Mouse (Mus musculus): ENCODE measurements around the gene Nusap1. TPM values are rescaled to one million over a fixed set of nuclear protein-coding genes. Genes with fewer than 3 reads are reported as not detected.
"Not testable (repeated sequence)": the region's sequence is repeated elsewhere in the genome, so short reads cannot be mapped to it uniquely, and the experiment has no call there.

Nusap1 gene
- polyA plus RNA-seq, 1 experiment = 6.5 TPM

DNA sequence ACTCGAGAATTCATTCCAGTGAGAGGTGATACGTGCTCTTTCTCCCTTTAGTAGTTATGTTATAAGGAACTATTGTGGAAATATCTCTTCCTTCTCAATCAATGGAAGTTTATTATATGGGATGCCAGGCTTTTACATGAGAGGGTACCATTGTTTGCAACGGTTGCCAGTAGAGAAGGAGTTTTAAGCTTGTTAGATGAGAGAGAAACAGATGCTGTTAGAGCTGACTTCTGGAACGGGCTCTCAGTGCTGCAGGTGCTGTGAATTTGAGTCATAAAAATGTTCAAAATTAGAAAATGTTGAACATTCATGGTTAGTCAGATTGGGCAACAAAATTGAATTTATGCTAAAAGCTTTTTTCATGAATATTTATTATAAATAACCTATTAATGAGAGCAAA, 17.1 kb upstream of the Nusap1 start:
- no peak for TF ChIP-seq CEBPB (IDR thresholded peaks at IDR 0.05; ENCODE audit: low read depth)
- no peak for TF ChIP-seq MYOD1 (IDR thresholded peaks at IDR 0.05; ENCODE audit: control insufficient read depth, insufficient read length, low read depth)
- no peak for TF ChIP-seq FOSL1 (IDR thresholded peaks at IDR 0.05; ENCODE audit: insufficient read depth, low read length, poor library complexity, severe bottlenecking)
- no peak for TF ChIP-seq CTCF (IDR thresholded peaks at IDR 0.05; ENCODE audit: control insufficient read depth, insufficient read depth, insufficient read length)
- no peak for TF ChIP-seq MAX (IDR thresholded peaks at IDR 0.05)
- TF ChIP-seq USF1 (IDR thresholded peaks at IDR 0.05; ENCODE audit: low read depth) = no peak
- TF ChIP-seq MYOG (IDR thresholded peaks at IDR 0.05; ENCODE audit: control insufficient read depth, extremely low read depth, insufficient read length) = no peak
- H3K36me3 ChIP-seq (ENCODE audit: control insufficient read depth, insufficient read depth) = peaks cover 93% of the 10 kb centered on the region

DNA sequence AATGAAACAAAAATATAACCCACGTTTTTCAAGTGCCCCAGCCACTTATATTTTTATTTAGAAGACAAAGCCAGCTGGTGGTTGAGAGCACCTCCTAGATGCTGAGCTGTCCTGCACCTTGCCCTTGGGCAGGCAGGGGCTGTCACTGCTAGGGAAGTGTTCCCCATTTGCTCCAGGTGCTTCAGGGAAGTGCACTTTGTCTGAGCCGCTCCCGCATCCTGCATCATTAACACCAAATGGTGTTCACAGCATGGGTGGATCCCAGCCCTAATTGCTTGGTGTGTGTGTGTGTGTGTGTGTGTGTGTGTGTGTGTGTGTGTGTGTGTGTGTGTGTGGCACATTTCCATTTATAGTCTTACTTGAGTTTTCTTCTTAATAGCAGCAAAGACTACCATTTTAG, 16.5 kb upstream of the Nusap1 start:
- H3K79me3 ChIP-seq (ENCODE audit: low read depth) = peaks cover 21% of the 10 kb centered on the region
- not testable (repeated sequence) for H3K27me3 ChIP-seq (ENCODE audit: control insufficient read depth, insufficient read depth, insufficient read length); H3ac ChIP-seq (ENCODE audit: control insufficient read depth, insufficient read length, low read depth); H3K4me3 ChIP-seq (ENCODE audit: insufficient read depth, poor library complexity, severe bottlenecking)
- peaks cover 93% of the 10 kb centered on the region for H3K36me3 ChIP-seq (ENCODE audit: control insufficient read depth, insufficient read depth)
- peaks cover 81% of the 10 kb centered on the region for H3K79me2 ChIP-seq (ENCODE audit: control insufficient read depth, insufficient read depth)

More for the DNA sequence above, 17.1 kb upstream of the Nusap1 start:
- no peak overlapping the region for H3K4me3 ChIP-seq (ENCODE audit: insufficient read depth, poor library complexity, severe bottlenecking)
- peaks cover 23% of the 10 kb centered on the region for H3K79me3 ChIP-seq (ENCODE audit: low read depth)
- no peaks in the 10 kb centered on the region for H3K27me3 ChIP-seq (ENCODE audit: control insufficient read depth, insufficient read depth, insufficient read length)
- no peak overlapping the region for H3ac ChIP-seq (ENCODE audit: control insufficient read depth, insufficient read length, low read depth)
- peaks cover 86% of the 10 kb centered on the region for H3K79me2 ChIP-seq (ENCODE audit: control insufficient read depth, insufficient read depth)

DNA sequence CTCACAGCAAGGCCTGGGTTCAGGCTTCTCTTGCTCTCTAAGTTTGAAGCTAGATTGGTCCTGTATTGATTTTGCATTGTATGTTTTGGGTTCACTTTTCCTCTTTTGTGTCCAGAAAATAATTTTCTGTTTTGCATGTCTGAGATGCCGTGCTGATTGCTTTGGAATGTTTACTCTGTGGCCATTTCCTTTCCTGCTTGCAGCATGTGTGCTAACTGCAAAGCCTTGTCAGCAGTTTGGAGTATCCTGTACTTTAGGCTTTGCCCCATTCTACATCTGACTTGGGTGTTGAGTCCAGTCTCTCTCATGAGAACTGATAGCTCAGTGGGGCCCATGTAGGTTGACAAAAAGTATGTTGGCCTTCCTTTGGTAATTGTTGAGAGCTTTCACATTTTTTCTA, 15.6 kb upstream of the Nusap1 start:
- peaks cover 76% of the 10 kb centered on the region for H3K79me2 ChIP-seq (ENCODE audit: control insufficient read depth, insufficient read depth)
- TF ChIP-seq USF1 (IDR thresholded peaks at IDR 0.05; ENCODE audit: low read depth) (no peak), MYOD1 (IDR thresholded peaks at IDR 0.05; ENCODE audit: control insufficient read depth, insufficient read length, low read depth) (no peak), FOSL1 (IDR thresholded peaks at IDR 0.05; ENCODE audit: insufficient read depth, low read length, poor library complexity, severe bottlenecking) (no peak), MAX (IDR thresholded peaks at IDR 0.05) (no peak), MYOG (IDR thresholded peaks at IDR 0.05; ENCODE audit: control insufficient read depth, extremely low read depth, insufficient read length) (no peak), CTCF (IDR thresholded peaks at IDR 0.05; ENCODE audit: control insufficient read depth, insufficient read depth, insufficient read length) (no peak), CEBPB (IDR thresholded peaks at IDR 0.05; ENCODE audit: low read depth) (no peak)
- peaks cover 20% of the 10 kb centered on the region for H3K79me3 ChIP-seq (ENCODE audit: low read depth)
- no peaks in the 10 kb centered on the region for H3K27me3 ChIP-seq (ENCODE audit: control insufficient read depth, insufficient read depth, insufficient read length)
- peaks cover 92% of the 10 kb centered on the region for H3K36me3 ChIP-seq (ENCODE audit: control insufficient read depth, insufficient read depth)
- no peak overlapping the region for H3K4me3 ChIP-seq (ENCODE audit: insufficient read depth, poor library complexity, severe bottlenecking)
- H3ac ChIP-seq (ENCODE audit: control insufficient read depth, insufficient read length, low read depth) = no peak overlapping the region

DNA sequence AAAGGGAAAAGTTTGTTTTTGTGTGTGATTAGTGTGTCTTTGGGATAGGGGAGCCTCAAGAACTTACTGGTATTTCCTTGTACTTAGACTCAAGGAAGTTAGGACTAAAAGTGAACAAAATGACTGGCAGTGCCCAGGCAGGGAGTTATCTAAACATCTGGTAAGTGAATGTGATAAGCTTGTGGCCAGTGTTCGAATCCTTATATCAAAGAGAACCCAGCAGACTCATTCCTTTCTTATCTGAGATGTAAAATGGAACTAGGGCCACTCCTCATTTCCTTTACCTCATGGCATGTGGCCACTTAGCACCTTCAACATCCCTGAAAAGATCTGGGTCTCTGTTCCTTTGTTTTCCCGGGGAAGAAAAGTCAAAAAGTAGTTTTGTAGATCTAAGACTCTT, 14.2 kb upstream of the Nusap1 start:
- Histone ChIP-seq H3K79me3 (ENCODE audit: low read depth) (peaks cover 14% of the 10 kb centered on the region), H3K36me3 (ENCODE audit: control insufficient read depth, insufficient read depth) (peaks cover 90% of the 10 kb centered on the region), H3ac (ENCODE audit: control insufficient read depth, insufficient read length, low read depth) (no peak overlapping the region), H3K79me2 (ENCODE audit: control insufficient read depth, insufficient read depth) (peaks cover 62% of the 10 kb centered on the region), H3K4me3 (ENCODE audit: insufficient read depth, poor library complexity, severe bottlenecking) (no peak overlapping the region), H3K27me3 (ENCODE audit: control insufficient read depth, insufficient read depth, insufficient read length) (no peaks in the 10 kb centered on the region)
- TF ChIP-seq USF1 (IDR thresholded peaks at IDR 0.05; ENCODE audit: low read depth) (no peak), MYOD1 (IDR thresholded peaks at IDR 0.05; ENCODE audit: control insufficient read depth, insufficient read length, low read depth) (no peak), MYOG (IDR thresholded peaks at IDR 0.05; ENCODE audit: control insufficient read depth, extremely low read depth, insufficient read length) (no peak), MAX (IDR thresholded peaks at IDR 0.05) (no peak), FOSL1 (IDR thresholded peaks at IDR 0.05; ENCODE audit: insufficient read depth, low read length, poor library complexity, severe bottlenecking) (no peak), CTCF (IDR thresholded peaks at IDR 0.05; ENCODE audit: control insufficient read depth, insufficient read depth, insufficient read length) (no peak), CEBPB (IDR thresholded peaks at IDR 0.05; ENCODE audit: low read depth) (no peak)

DNA sequence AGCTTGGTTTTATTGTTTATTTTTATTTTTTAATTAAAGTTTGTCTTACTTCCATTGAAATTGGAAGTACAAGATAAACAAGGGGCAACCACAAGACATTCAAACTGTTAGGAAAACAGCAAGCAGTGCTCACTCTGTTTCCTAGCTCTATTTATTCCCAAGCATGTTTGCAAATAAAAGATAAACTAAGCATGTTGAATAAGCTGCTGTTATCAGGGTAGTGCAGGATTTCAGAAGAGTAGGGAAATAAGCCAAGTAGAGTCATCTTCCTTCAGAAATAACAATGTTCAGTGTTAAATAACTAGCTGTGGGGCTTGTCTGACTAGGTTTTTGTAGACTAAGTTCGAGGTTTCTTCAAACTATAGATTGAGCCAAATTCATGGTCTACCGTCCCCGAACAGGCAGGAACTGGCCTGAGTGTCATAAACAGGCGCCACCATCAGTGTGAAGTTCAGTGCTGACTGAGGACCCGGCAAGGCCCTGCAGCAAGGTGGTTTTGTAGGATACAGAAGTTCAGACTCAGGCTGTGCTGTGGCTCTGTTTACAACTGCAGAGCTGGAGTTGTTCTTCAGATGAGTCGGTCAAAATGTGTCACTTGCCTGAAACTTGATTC, 12.6 kb upstream of the Nusap1 start:
- Histone ChIP-seq H3K79me3 (ENCODE audit: low read depth) (peaks cover 13% of the 10 kb centered on the region), H3ac (ENCODE audit: control insufficient read depth, insufficient read length, low read depth) (no peak overlapping the region), H3K27me3 (ENCODE audit: control insufficient read depth, insufficient read depth, insufficient read length) (no peaks in the 10 kb centered on the region), H3K79me2 (ENCODE audit: control insufficient read depth, insufficient read depth) (peaks cover 49% of the 10 kb centered on the region), H3K4me3 (ENCODE audit: insufficient read depth, poor library complexity, severe bottlenecking) (no peak overlapping the region), H3K36me3 (ENCODE audit: control insufficient read depth, insufficient read depth) (peaks cover 89% of the 10 kb centered on the region)
- TF ChIP-seq MYOG (IDR thresholded peaks at IDR 0.05; ENCODE audit: control insufficient read depth, extremely low read depth, insufficient read length) (no peak), FOSL1 (IDR thresholded peaks at IDR 0.05; ENCODE audit: insufficient read depth, low read length, poor library complexity, severe bottlenecking) (no peak), USF1 (IDR thresholded peaks at IDR 0.05; ENCODE audit: low read depth) (no peak), MYOD1 (IDR thresholded peaks at IDR 0.05; ENCODE audit: control insufficient read depth, insufficient read length, low read depth) (no peak), CTCF (IDR thresholded peaks at IDR 0.05; ENCODE audit: control insufficient read depth, insufficient read depth, insufficient read length) (no peak), CEBPB (IDR thresholded peaks at IDR 0.05; ENCODE audit: low read depth) (no peak), MAX (IDR thresholded peaks at IDR 0.05) (no peak)

DNA sequence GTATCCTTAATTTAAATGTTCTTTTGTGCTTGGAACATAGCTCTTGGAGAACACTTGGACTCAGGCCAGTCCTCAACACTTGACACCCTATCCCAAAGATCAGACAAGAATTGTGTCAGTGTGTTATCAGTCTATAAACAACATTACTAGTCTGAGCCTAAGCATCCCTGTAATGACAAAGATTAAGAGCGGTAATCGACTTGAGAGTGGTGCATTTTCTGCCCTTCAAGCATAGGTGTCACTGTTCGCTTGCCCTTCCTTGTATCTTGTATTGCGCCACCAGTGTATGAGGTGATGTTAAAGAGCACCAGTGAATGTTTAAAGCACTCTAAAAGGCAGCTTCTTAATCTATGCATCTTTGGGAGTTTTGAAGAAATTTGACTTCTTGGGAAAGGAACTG, 11.1 kb upstream of the Nusap1 start:
- Histone ChIP-seq H3K79me3 (ENCODE audit: low read depth) (peaks cover 9% of the 10 kb centered on the region), H3ac (ENCODE audit: control insufficient read depth, insufficient read length, low read depth) (no peak overlapping the region), H3K79me2 (ENCODE audit: control insufficient read depth, insufficient read depth) (peaks cover 34% of the 10 kb centered on the region), H3K36me3 (ENCODE audit: control insufficient read depth, insufficient read depth) (peaks cover 86% of the 10 kb centered on the region), H3K4me3 (ENCODE audit: insufficient read depth, poor library complexity, severe bottlenecking) (no peak overlapping the region), H3K27me3 (ENCODE audit: control insufficient read depth, insufficient read depth, insufficient read length) (no peaks in the 10 kb centered on the region)
- TF ChIP-seq CTCF (IDR thresholded peaks at IDR 0.05; ENCODE audit: control insufficient read depth, insufficient read depth, insufficient read length) = no peak
- TF ChIP-seq MYOG (IDR thresholded peaks at IDR 0.05; ENCODE audit: control insufficient read depth, extremely low read depth, insufficient read length) = no peak
- TF ChIP-seq CEBPB (IDR thresholded peaks at IDR 0.05; ENCODE audit: low read depth) = no peak
- no peak for TF ChIP-seq USF1 (IDR thresholded peaks at IDR 0.05; ENCODE audit: low read depth)
- TF ChIP-seq MAX (IDR thresholded peaks at IDR 0.05) = no peak
- TF ChIP-seq FOSL1 (IDR thresholded peaks at IDR 0.05; ENCODE audit: insufficient read depth, low read length, poor library complexity, severe bottlenecking) = no peak
- TF ChIP-seq MYOD1 (IDR thresholded peaks at IDR 0.05; ENCODE audit: control insufficient read depth, insufficient read length, low read depth) = no peak
